Mouse (Mus musculus): Measurements from ENCODE around the gene Nmrk2. TPM values are rescaled to one million over a fixed set of nuclear protein-coding genes. Genes with fewer than 3 reads are reported as not detected.
"Not testable (repeated sequence)": the region's sequence is repeated elsewhere in the genome, so short reads cannot be mapped to it uniquely, and the experiment has no call there.

Gene Nmrk2
- total RNA-seq, 1 experiment from 2014 or later = not detected

DNA sequence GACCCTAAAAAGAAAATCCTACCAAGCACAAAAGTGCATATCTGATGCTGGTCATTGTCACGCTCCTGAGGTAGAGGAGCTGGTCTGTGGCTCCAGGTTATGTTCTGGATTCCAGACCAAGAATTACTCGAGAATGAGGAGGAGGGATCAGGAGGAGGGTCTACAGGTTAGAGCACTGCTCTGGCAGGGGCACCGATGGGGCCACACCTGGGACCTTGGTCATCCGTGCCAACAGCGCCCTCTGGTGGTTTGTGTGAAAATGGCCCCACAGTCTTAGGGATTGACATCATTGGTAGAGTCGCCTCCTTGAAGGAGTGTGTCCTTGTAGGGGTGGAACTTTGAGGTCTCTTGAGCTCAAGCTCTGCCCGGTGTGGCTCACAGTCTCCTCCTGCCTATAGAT is 16.1 kb upstream of the Nmrk2 start:
- peak; percentile 65 for ATAC-seq (replicated peaks; ENCODE audit: low read depth, poor library complexity, severe bottlenecking)

DNA sequence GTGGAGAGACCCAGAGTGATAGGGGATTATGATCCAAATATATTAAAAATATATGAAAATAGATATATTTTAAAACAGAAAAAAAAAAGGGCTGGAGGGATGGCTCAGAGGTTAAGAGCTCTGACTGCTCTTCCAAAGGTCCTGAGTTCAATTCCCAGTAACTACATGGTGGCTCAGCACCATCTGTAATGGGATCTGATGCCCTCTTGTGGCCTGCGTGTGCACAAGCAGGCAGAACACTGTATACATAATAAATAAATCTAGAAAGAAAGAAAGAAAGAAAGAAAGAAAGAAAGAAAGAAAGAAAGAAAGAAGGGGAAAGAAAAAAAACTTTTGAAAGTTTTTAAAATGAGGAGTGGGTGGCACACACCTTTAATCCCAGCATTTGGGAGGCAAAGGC is 15.4 kb upstream of the Nmrk2 start:
- not testable (repeated sequence) for ATAC-seq (replicated peaks; ENCODE audit: low read depth, poor library complexity, severe bottlenecking)

- ATAC-seq (replicated peaks; ENCODE audit: low read depth, poor library complexity, severe bottlenecking) = no peak
Observed at GRCm38 (mm10) chr10:81216810-81217209, 15.0 kb upstream of the Nmrk2 start.

DNA sequence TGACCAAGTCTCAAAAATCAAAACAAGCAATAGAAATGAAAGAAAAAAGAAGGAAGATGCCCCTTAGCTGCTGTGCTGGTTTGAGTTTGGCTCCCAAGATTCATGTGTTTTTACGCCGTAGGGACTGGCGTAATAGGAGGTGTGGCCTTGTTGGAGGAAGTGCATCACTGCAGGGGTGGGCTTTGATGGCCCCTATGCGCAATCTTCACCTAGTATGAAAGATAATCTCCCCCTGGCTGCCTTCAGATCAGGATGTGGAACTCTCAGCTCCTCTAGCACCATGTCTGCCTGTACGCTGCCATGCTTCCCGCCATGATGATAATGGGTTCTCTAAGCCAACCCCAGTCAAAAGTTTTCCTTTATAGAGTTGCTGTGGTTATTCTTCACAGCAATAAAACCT is 14.4 kb upstream of the Nmrk2 start:
- ATAC-seq (replicated peaks; ENCODE audit: low read depth, poor library complexity, severe bottlenecking) = no peak

GRCm38 (mm10) chr10:81210154-81210553 is 8.3 kb upstream of the Nmrk2 start:
- ATAC-seq (replicated peaks; ENCODE audit: low read depth, poor library complexity, severe bottlenecking) = no peak

DNA sequence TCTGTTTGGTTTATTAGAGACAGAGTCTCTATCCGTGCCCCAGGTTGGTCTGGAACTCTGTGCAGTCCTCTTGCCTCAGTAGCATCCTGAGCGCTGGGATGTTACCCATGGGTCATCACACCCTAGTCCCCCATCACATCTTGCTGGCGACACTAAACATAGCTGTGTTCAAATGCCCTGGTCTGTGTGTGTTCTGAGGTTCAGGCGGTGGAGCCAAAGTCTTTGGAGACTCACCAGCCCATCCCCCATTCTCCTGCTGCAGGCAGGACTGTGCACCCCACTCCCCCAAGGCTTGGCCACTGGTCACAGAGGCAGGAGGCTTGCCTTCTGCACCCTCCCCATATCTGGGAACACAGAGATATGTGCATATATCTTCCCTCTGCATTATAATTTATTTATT is 2.3 kb upstream of the Nmrk2 start:
- ATAC-seq (replicated peaks; ENCODE audit: low read depth, poor library complexity, severe bottlenecking) = no peak

- peak; percentile 68 for ATAC-seq (replicated peaks; ENCODE audit: low read depth, poor library complexity, severe bottlenecking)
Observed at GRCm38 (mm10) chr10:81202978-81203720, 1.3 kb upstream of the Nmrk2 start.

DNA sequence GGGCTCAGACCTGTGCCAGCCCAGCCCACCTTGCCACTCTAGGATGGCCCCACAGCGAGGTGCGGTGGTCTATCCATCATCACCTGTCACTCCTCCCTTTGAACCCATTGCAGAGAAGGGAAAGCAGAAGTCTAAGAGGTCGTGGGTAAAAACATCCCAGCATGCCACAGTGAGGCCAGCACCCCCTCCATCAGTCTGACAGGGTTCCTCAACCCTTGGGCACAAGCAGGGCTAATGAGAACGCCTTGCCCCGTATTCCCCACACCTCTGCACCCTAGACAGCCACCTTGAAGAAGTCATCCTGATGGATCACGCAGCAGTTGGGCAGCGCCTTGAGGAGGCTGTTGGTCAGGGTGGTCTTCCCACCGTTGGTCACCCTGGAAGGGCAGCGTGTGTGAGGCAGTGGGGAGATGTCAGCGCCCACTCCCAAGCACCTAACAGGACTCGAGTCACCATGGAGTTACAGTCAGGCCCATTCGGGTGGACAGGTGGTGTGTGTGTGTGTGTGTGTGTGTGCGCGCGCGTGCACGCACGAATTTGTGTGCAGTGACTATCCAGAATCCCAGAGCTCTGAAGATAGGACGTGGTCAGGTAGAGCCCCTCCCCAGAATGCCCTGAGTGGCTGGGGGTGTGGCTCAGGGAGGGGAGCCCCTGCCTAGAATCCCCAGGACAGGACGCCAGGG is 1.1 kb downstream of the Nmrk2 start:
- no peak for ATAC-seq (replicated peaks; ENCODE audit: low read depth, poor library complexity, severe bottlenecking)

- ATAC-seq (replicated peaks; ENCODE audit: low read depth, poor library complexity, severe bottlenecking) = no peak
Observed at GRCm38 (mm10) chr10:81200141-81200540, 1.7 kb downstream of the Nmrk2 start.

DNA sequence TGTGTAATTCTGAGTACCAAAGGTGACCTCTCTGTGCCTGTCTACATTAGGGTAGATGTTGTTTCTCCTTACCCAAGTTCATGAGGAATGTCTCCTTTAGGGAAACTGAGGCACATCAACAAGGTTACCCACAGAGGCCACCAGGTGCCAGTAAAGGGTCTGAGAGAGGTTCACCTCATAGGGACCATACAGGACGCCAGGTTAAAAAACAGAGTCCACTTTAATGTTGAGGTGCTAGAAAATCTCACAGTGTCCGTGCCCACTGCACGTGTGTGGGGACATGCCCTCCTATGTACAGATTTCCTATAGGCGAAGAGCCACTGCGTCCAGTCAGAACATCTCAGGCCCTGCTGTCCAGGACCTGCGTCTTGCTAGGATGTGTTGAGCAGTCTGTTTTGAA is 2.9 kb downstream of the Nmrk2 start:
- no peak for ATAC-seq (replicated peaks; ENCODE audit: low read depth, poor library complexity, severe bottlenecking)

- ATAC-seq (replicated peaks; ENCODE audit: low read depth, poor library complexity, severe bottlenecking) = peak; percentile 58
Observed at GRCm38 (mm10) chr10:81198230-81198629, 3.6 kb downstream of the Nmrk2 start.

- ATAC-seq (replicated peaks; ENCODE audit: low read depth, poor library complexity, severe bottlenecking) = no peak
Observed at GRCm38 (mm10) chr10:81197305-81197704, 4.5 kb downstream of the Nmrk2 start.

- ATAC-seq (replicated peaks; ENCODE audit: low read depth, poor library complexity, severe bottlenecking) = no peak
Observed at GRCm38 (mm10) chr10:81196470-81197065, 5.3 kb downstream of the Nmrk2 start.

DNA sequence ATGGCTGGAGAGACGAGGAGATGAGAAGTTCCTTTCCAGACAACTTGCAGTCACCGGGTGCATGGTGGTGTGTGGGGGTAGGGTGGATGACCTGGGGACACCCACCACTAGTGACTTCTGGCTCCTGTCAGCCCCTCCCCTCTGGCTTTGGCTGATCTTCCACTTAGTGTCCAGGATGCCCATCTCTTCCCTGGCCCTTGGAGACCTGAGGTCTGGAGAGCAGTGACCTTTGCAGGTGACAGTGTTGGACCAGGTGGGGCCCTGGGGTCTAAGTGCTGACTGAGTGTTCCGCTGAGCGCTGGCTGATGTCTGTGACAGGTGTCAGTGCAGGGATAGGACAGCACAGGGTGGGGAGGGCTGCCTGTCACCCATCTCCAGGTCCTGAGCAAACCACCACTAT is 6.6 kb downstream of the Nmrk2 start:
- ATAC-seq (replicated peaks; ENCODE audit: low read depth, poor library complexity, severe bottlenecking) = no peak

DNA sequence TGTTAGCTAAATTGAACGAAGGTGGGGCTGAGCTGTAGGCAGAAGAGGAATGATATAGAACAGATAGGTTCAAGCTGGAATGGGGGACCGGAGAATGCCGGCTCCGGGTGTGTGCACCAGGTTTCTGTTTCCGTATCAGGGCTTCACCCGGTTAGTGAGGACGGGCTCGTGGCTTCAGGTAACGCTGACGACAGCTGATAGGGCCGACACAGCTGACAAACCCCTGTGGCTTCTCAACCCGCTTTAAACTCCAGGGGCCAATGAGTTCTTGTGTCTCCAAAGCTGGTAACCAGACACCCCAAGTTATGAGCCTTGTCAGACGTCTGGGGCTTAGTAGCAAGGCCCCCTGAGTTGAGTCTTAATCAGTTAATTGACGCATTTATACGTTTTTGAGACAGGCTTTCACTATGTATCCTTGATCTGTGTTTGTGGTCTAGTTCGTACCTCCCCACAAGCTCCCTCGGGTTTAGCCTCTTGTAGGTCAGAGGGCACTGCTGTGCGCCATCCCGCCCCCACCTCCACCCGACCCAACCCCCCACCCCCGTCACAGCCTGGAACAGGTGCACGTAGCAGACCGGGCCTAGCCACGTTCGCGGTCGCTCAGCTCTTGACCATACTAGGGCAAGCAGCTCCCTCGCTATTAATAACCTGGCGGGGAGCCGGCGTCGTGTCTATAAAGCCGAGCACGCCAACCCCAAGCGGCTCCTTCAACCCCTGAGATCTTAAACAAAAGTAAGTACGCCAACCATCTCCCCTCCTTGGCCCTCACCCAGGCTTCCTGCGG is 7.7 kb downstream of the Nmrk2 start:
- ATAC-seq (replicated peaks; ENCODE audit: low read depth, poor library complexity, severe bottlenecking) = no peak

DNA sequence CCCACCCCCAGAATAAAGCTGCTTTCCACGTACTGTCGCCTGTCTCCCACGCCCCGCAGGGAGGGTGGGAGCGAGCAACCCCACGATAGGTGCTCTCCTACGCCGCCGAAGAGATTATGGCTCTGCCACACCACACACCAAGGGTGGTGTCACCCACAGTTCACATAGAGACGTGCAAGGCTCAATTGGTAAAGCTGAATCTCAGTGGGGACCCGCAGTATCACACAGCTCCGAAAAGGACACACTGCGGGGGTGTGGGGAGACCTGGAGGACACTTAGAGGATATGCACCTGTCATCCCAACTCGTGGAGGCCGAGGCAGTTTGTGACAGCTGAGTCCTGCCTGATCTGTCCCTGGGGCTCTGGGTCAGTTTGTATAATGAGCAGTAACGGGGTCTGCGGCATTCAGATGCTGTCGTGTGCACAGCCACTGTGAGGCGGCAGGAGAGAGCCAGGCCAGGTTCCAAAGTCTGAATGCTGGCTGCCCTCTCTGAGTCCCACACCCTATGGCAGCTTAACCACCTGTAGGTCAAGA is 8.8 kb downstream of the Nmrk2 start:
- ATAC-seq (replicated peaks; ENCODE audit: low read depth, poor library complexity, severe bottlenecking) = 0 out of 2 replicates have a peak, but pooled peaks have one; percentile 9

DNA sequence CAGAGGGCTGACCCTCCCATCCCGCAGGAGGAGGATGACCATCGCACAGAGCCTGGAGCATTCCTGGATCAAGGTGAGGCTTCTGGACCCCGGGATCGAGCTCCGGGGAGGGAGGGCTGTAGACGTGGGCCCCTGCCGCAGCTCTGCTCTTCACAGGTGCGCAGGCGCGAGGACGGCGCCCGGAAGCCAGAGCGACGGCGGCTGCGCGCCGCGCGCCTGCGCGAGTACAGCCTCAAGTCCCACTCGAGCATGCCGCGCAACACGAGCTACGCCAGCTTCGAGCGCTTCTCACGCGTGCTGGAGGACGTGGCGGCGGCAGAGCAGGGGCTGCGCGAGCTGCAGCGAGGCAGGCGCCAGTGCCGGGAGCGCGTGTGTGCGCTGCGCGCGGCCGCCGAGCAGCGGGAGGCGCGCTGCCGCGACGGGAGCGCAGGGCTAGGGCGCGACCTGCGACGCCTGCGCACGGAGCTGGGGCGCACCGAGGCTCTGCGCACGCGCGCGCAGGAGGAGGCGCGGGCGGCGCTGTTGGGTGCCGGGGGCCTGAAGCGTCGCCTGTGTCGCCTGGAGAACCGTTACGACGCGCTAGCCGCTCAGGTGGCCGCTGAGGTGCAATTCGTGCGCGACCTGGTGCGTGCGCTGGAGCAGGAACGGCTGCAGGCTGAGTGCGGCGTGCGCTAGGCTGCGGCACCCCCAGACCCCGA is 9.4 kb downstream of the Nmrk2 start:
- ATAC-seq (replicated peaks; ENCODE audit: low read depth, poor library complexity, severe bottlenecking) = peak; percentile 27

- ATAC-seq (replicated peaks; ENCODE audit: low read depth, poor library complexity, severe bottlenecking) = peak; percentile 31
Observed at GRCm38 (mm10) chr10:81191342-81191982, 10.4 kb downstream of the Nmrk2 start.

GRCm38 (mm10) chr10:81190912-81191321 is 10.9 kb downstream of the Nmrk2 start:
- ATAC-seq (replicated peaks; ENCODE audit: low read depth, poor library complexity, severe bottlenecking) = peak; percentile 2; the same call in 1 of the 2 replicates
